Mouse (Mus musculus) CD8-positive naive resting alpha-beta T cell, adult 2 months (primary cell): ENCODE results near the gene Zfp580.
A peak's percentile ranks its signal among the peaks of the same experiment; 100 is the strongest.
"Not testable (repeated sequence)": the region's sequence is repeated elsewhere in the genome, so short reads cannot be mapped to it uniquely, and the experiment has no call there.

ENCODE experiments used
- DNase-seq, 2 experiments: peaks; one replicate each; pipeline ENCODE4 v3.0.0; 2022; ENCODE audit warnings: low read depth in 2 of 2, low spot score in 2 of 2

Zfp580 gene

DNA sequence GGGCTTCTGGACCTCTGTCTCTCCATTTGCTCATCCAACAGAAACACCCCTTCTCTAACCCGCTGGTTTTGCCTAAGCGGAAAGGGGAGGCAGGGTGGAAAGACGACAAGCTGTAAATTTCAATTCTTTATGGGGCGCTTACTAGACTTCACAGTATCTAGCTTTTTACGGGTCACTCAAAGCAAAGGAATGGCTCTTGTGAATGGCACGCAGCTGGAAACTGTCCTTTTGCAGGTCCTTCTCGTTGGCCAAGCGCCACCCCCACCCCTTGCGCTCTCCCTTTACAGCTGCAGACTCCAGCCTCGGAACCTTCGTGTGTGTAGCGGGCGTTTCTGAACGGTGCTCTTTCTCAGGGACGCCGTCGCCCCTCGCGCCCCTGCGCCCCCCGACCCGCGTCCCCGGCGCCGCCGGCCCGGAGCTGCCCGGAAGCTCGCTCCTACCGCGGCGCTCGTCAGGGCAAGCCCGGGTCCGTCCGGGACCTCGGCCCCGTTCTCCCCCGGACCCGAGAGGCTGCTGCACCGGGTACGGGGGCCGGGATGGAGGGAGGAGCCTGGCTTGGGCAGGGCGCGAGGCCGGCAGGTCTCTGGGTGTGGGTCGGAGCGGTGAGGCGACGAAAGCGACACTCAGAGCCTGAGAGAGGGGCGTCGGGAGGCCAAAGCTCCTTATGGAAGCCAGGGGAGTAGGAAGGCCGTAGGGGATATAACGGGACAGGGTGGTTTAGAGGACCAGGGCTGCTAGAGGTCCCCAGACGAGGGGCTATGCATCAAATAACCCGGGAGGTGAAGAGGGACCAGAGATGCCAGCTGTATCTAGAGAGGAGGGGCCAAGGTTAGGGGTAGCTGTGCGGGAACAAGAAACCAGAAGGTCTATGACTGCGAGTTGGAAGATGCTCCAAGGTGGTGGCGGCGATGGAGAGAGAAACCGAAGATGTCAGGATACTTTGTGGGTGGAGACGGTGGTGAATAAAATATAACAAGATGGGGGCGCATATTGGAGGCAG lies at the start of gene Zfp580:
TSS of gene Zfp580 (plus strand) at position 346 of the 1,000 bp plus-strand sequence.
- DNase-seq: peak; percentile 55 to 62

DNA sequence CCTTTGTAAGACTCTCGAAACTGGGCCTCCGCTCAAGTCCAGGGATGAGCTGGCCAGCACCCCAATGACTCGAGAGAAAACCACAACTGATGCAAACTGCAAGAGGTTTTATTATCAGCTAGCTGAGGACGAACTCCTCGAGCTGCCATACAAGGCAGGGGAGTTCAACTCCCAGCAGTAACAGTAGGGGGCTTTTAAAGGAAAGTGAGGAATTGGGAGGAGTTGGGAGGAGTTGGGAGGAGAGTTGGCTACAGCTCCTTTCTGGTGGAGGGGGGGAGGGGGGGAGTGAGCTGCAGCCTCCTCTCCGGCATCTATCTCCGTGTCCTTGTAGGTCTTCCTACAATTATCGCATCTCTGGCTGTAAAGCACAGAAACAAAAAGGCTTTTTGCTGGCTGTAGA lies 48.5 kb upstream of the Zfp580 start:
- DNase-seq: not testable (repeated sequence)

DNA sequence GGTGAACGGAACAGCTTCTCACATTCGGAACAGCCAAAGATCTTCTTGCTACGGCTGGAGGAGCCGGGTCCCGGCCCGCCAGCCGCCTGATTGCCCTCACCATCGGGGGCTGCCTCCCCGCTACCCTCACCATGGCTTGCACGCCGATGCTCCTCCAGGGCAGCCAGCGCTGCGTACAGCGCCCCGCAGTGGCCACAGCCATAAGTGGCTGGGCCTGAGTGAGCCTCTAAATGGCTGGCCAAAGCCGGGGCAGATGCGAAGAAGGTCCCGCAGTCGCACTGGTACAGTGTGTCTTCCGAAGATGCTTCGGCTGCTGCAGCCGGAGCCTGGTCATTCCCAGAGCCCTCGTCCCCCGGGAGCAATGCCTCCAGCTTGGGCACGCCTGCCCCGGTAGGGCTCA lies 43.1 kb upstream of the Zfp580 start:
- no peak for DNase-seq

DNA sequence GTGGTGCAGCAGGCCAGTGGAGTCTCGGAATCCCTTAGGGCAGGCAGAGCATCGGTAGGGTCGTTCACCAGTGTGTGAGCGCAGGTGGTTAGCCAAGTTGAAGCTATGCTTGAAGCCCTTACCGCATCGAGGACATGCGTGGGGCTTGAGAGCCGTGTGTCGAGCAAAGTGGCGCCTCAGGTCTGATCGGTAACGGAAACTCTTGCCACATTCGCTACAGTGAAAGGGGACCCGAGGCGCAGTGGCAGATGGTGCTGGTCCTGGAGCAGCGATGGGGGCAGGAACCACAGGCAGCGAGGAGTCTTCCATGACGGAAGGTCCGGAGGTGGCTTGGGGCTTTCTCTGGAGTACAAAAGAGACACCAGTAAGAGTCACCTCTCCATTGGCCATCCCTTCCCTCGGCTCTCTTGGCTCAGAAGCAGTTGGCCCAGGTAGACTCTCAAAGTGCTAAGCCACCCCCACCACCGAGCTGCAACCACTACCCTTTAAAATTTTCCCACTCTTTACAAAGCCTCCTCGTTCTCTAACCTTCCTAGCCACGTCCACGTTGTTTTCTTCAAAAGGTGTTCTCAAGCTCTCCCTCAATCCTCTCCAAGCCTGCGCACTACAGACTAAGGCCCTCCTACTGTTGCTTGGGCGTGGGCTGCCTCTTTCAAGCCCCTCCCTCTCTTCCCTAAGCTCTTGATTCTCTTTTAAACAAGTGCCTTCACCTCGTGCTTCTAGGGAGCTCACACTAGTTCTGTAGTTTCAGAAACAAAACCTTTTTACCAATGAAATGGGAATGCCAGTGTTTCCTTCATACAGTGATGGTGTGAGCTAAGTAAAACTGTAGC lies 38.4 kb upstream of the Zfp580 start:
- DNase-seq: no peak

DNA sequence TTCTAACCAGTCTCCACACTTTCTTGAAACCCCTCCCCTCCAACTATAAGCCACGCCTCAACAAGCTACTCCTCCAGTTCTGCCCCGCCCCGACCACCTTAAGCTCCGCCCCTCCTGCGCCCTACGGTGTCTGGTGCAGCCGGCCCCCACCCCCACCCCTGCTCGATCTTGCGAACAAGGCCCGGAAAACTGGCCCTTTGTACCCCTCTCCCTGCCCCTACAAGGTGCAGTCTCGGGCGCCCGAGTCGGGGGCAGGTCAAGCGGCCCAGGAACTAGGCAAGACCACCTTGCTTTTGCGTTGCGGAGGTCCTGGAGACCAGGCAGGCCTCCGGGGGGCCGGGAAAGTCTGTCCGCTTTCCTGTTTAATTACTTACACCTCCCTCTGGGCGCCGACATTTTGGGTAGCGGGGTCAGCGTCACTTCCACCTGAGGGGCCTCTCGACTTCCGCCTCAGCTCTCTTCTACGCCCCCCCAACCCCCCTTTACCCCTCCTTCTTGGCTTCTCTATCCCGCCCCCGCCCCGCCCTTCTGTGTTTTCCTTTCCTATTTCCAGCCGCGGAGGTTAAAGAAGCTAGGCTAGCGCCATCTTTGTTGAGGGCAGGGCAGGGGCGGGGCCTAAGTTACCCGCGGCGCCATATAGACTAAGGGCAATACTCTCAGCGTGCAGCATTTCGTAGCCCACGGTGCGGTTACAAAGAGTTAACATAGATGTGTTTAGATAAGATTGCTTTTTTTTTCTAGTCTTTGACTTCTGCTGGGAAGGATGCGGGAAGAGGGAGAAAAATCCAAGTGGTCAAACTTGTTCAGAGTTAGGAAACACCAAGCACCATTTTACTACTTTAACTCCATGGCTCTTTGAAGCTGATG lies 36.9 kb upstream of the Zfp580 start, which contains the start of the genes Zfp524 and Fiz1:
TSS of gene Zfp524 (plus strand) at position 165 of the 867 bp plus-strand sequence.
TSS of gene Fiz1 (minus strand) at position 447 of the 867 bp plus-strand sequence.
- DNase-seq: peak; percentile 96 to 98

DNA sequence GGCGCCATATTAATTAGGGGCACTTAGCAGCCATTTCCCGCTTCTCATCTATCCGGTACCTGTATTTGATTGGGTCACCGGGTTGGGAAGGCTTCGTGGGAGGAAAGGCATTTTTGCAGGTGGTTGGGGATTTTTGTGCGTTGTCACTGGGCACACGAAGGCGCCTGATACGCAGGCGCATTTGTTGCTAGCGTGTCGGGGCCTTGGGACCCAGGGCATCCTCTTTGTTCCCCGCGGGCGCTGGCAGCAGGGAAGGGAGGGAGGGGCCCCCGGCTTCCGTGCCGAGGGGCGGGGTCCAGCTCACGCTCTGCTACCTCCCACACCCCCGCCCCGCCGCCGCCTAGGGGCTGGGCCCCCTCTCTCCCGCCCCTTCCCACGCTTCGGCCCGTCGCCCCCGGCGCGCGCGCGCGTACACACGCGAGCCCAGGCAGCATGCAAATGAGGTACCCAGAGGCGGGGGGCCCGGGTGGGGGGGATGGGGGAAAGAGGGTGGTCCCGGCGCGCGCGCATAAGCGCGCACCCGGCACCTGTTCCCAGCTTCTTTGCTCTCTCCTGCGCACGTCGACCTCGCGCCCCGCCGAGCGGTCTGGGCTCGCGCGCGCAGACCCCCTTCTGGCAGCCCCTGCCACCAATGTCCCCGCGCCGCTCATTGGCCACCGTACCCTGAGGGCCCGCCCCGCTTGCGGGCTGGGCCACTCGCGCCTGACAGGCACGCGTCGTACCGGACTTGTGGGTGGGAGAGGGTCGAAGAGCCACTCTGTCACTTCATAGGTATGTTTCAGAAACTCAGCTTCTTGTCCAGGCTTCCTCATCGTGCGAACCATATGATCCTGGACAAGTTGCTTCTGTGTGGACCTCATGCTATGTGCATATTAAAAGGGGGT lies 36.0 kb upstream of the Zfp580 start, which contains the start of gene Gm44973:
TSS of gene Gm44973 (plus strand) at position 379 of the 884 bp plus-strand sequence.
- DNase-seq: peak; percentile 82 to 89

DNA sequence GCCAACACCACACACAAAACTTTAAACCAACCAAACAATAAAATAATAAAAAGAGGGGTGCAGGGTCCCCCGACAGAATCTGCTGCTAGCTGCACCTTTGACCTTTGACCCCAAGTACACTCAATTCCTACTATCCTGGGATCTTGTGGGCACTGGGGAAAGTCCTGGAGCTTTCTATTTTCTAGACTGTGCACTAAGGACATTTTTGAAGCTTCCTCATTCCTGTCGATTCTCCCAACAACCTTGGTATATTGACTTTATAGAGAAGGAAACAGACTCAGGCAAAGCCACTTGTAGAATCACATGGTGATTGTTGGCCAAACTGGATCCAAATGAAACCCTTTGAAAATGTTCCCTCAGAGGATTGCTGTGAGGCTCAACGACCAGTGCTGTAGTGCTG lies 35.3 kb upstream of the Zfp580 start:
- DNase-seq: no peak

DNA sequence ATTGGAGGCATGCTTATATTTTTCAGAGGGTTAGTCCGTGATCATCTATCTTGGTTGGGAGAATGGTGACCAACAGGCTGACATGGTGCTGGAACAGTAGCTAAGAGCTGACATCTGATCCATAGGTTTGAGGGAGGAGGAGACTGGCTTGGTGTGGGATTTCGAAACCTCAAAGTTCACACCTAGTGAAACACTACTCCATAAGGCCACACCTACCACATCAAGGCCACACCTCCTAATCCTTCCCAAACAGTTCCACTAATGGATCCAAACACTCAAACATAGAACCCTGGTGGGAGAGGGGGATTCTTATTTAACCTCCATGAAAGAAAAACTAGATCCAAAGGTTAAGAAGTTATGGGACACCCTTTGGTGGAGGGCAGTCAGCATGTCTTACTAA lies 34.4 kb upstream of the Zfp580 start:
- DNase-seq: no peak

DNA sequence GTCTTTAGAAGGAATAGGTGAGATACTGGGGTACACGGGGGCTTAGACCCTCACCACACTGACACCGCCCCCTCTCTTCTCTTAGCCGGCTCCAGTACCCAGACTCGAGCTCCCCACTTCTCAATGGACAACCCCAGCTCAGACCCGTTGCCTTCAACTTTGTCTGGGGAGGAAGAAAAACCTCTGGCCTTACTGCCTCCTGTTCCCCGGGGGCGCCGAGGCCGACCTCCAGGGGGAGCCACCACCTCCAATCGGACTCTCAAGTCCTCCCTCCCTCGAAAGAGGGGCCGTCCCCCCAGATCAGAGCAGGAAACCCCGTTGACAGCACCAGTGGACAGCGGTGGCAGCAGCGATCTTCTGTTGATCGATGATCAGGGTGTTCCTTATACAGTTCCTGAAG lies 34.0 kb upstream of the Zfp580 start:
- DNase-seq: peak in 1 of 2 experiments; percentile 37

DNA sequence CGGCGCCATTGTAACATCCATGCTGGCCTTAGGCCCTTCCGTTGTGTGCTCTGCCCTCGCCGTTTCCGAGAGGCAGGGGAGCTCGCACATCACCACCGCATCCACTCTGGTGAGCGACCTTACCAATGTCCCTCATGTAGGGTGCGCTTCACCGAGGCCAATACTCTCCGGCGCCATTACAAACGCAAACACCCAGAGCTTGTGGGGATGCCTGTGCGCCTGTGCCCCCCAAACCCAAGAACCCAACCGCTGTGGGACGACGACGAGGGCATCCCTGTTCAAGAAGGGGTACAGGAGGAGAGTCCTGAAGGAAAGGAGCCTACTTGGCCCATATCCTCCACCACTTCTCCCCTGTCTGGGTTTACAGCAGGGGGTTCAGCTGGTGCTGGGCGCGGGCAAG lies 33.4 kb upstream of the Zfp580 start:
- DNase-seq: no peak

DNA sequence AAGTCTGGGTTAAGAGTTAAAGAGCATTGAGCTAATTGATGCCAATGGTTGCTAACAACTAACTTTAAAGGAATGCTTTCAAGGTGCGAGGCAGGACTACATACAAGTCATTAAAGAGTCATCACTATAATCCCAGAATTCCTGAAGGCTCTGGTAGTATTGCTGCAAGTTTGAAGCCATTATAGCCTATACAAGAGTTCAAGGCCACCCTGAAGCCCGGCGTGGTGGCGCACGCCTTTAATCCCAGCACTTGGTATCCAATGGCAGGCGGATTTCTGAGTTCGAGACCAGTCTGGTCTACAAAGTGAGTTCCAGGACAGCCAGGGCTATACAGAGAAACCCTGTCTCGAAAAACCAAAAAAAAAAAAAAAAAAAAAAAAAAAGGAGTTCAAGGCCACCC lies 31.8 kb upstream of the Zfp580 start:
- DNase-seq: not testable (repeated sequence)

DNA sequence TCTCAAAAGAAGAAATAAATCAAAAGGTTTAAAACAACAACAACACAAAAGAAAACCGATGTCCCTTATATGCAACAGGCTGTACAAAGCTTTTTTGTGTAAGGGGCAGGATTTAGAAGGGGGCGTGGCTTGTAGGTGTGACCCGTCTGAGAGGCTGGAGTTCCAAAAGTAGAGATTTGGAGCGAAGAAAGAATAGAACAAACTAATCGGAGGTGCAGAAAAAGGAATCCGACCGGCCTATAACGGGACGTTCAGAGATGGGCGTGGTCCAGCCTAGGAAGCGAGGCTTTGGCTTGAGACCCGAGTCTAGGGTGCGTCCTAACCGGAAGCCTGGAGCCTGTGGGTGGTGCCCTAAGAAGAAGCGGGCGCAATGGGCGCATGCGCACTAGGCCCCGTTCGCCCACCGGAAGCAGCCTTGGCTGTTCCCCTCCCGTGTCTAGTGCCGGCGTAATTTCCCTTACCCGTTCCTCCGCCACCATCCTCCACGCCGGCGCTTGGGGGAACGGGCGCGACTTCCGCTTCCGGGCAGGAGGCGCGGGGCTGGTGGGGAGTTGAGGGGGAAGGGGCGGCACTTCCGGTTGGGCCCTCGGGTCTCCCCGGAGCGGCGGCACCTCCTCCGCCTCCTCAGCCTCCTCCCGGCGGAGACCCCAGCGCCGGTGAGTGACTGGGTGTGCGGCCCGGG lies 31.2 kb upstream of the Zfp580 start, which contains the start of the genes Zfp865 and Ccdc106:
TSS of gene Zfp865 (plus strand) at position 377 of the 682 bp plus-strand sequence.
TSS of gene Ccdc106 (plus strand) at position 554 of the 682 bp plus-strand sequence.
- DNase-seq: peak; percentile 98 to 99

DNA sequence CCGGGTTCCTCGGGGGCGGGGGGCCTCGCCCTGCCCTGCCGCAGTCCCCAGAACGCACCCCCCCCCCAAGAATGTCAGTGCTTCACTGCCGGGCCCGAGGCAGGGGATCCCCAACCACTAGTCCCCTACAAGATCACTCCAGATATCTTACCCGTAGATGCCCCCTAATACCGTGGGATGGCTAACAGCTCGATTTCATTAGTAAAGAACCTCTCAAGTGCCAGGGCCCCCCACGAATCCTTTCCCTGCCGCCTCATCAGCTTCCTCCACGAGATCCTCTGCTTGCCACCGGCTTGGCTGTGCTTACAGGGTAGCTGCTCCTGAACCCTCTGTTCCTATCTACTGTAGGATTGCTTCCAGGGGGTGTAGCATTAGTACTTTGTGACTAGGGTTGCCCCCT lies 30.7 kb upstream of the Zfp580 start:
- DNase-seq: no peak

DNA sequence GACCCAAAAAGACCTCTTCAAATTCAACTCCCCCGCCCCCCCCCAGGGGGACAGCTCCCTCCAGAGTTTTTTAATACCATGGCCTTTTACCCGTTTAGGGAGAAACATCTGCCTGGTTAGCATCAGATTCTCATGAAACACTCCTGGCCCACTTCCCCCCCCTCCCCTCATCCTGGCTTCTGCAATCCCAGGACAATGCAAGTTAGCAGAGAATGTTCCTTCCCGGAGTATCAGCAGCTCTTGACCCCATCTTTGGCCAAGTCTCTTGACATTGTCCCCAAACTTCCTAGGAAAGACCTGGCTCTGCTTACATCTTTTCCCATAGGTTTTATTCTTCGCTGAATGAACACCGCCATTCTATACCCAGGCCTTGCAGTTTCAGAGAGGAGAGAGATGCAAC lies 30.1 kb upstream of the Zfp580 start:
- DNase-seq: no peak

DNA sequence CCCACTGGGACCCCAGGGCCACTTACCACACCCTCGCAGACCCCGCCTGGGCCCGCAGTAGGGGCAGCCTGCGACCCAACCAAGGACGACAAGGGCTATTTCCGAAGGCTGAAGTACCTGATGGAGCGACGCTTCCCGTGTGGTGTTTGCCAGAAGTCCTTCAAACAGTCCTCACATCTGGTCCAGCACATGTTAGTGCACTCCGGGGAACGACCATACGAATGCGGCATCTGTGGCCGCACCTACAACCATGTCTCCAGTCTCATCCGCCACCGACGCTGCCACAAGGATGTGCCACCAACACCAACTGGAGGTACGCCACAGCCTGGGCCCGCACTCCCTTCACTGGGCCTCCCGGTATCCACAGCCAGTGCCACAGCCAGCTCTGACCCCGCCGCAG lies 21.8 kb upstream of the Zfp580 start:
- no peak for DNase-seq

DNA sequence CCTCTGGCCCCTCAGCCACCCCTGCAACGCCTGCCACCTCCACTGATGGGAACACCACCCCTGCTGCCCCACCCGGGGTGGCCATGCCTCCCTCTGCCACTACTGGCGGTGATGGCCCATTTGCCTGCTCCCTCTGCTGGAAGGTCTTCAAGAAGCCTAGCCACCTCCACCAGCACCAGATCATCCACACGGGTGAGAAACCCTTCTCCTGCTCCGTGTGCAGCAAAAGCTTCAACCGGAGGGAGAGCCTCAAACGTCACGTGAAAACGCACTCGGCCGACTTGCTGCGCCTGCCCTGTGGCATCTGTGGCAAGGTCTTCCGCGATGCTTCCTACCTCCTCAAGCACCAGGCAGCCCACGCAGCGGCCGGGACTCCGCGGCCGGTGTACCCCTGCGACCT lies 21.4 kb upstream of the Zfp580 start:
- DNase-seq: no peak

DNA sequence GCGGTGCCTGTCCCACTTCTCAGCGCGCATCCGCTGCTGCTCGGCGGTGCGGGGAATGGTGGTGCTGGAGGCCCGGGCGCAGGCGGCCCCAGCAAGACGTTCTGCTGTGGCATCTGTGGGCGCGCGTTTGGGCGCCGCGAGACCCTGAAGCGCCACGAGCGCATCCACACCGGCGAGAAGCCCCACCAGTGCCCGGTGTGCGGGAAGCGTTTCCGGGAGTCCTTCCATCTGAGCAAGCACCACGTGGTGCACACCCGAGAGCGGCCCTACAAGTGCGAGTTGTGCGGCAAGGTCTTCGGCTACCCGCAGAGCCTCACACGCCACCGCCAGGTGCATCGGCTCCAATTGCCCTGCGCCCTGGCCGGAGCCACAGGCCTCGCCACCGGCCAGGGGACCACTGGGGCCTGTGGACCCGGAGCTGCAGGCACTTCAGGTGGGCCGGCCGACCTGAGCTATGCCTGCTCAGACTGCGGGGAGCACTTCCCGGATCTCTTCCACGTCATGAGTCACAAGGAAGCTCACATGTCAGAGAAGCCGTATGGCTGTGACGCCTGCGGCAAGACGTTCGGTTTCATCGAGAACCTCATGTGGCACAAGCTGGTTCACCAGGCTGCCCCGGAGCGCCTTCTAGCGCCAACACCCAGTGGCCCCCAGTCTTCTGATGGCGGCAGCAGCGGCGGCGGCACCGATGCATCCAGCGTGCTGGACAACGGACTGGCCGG lies 20.6 kb upstream of the Zfp580 start:
- no peak for DNase-seq

DNA sequence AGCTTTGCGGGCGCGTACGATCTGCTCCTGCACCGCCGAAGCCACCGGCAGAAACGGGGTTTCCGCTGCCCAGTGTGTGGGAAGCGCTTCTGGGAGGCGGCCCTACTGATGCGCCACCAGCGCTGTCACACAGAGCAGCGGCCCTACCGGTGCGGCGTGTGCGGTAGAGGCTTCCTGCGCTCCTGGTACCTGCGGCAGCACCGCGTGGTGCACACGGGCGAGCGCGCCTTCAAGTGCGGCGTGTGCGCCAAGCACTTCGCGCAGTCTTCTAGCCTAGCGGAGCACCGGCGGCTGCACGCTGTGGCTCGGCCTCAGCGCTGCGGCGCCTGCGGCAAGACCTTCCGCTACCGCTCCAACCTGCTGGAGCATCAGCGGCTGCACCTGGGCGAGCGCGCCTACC lies 19.8 kb upstream of the Zfp580 start:
- DNase-seq: no peak
